20 mouse cellular contexts compared by ENCODE assay signal in the genomic region with DNA sequence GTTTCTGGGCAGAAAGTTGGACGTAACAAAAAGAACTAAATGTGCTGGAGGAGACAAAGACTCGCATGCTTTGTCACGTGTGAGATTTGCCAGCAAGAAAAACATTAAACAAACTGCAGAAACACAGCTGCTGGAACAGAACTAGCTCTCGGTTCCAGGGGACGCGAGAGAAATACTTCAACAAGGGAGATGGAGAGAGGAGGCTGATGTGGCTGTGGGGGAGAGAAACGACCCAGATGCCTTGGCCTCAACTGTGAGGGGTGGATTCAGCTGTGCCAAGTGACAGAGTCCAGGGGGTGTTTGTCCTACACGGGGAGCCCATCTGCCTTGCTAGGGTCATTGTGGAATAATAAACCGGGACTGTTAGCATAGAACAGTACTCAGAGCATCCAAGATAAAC.
DNase-seq lines count a peak whose midpoint lies in the region; ATAC-seq and TF ChIP-seq lines count a peak whose summit lies in the region.
"Had no signal": no experiment of that assay in that cellular context is flagged by ENCODE, and none has a peak within 500 bp of the region (broad histone marks: within the 10 kb centered on the region; RNA-seq: fewer than 3 reads in every experiment).

No protein-coding gene starts in this region.

- H3K9me3 ChIP-seq in kidney, embryonic 14.5 days (ENCODE audit: control insufficient read depth, low read length) = no peaks in the 10 kb centered on the region
- no peaks in the 10 kb centered on the region for H3K9me3 ChIP-seq in stomach, embryonic 16.5 days (replicated peaks; ENCODE audit: control insufficient read depth, low read length)
- H3K9me3 ChIP-seq: embryonic facial prominence, embryonic 13.5 days; G1E; neural tube, embryonic 15.5 days had no signal

- no peak for DNase-seq in gastrocnemius, adult 2 months
- DNase-seq in gastrocnemius, postnatal 10 days = no peak
- DNase-seq in kidney, postnatal 10 days = peak; percentile 13
- DNase-seq in thymus, adult 2 months = no peak
- DNase-seq in thymus, postnatal 4 days = no peak
- no peak for DNase-seq in layer of hippocampus, adult 11-12 months (ENCODE audit: low spot score)
- DNase-seq: adrenal gland, postnatal 10 days; kidney, postnatal 14 days; left cerebral cortex, postnatal 4 days; liver; right cerebral cortex, postnatal 25 days had no signal

- H3K27me3 ChIP-seq in kidney, embryonic 14.5 days (ENCODE audit: control insufficient read depth, insufficient read depth, low read length) = no peaks in the 10 kb centered on the region
- no peaks in the 10 kb centered on the region for H3K27me3 ChIP-seq in thymus, adult 2 months (ENCODE audit: control insufficient read depth, insufficient read depth, low read length)
- no peaks in the 10 kb centered on the region for H3K27me3 ChIP-seq in stomach, embryonic 16.5 days (ENCODE audit: control insufficient read depth, insufficient read depth, low read length)
- H3K27me3 ChIP-seq: embryonic facial prominence, embryonic 13.5 days; neural tube, embryonic 15.5 days had no signal

- 0 out of 2 replicates have a peak overlapping the region, but pooled peaks have one; percentile 20 for H3K27ac ChIP-seq in gastrocnemius, adult 2 months
- H3K27ac ChIP-seq in kidney, embryonic 14.5 days (ENCODE audit: low read depth, low read length) = no peak overlapping the region
- H3K27ac ChIP-seq in thymus, adult 2 months (ENCODE audit: control insufficient read depth, insufficient read depth, low read length) = peak overlapping the region; percentile 7; the same call in 1 of the 2 replicates
- peak overlapping the region; percentile 0; the same call in 1 of the 2 replicates for H3K27ac ChIP-seq in stomach, embryonic 16.5 days (ENCODE audit: low read length)
- H3K27ac ChIP-seq: embryonic facial prominence, embryonic 13.5 days; left cerebral cortex, adult 2 months; neural tube, embryonic 15.5 days had no signal

- intact Hi-C loops in gastrocnemius, adult 2 months (cut with DNase I) = loop anchor here (10.0 kb wide), 1 partner anchor 122 kb away; no protein-coding TSS in a partner anchor

- no peak overlapping the region for H3K4me3 ChIP-seq in gastrocnemius, adult 2 months
- no peak overlapping the region for H3K4me3 ChIP-seq in kidney, embryonic 14.5 days (ENCODE audit: low read length)
- H3K4me3 ChIP-seq in thymus, adult 2 months (ENCODE audit: control insufficient read depth, insufficient read depth, low read length) = no peak overlapping the region
- H3K4me3 ChIP-seq in stomach, embryonic 16.5 days (replicated peaks; ENCODE audit: low read length) = no peak overlapping the region
- H3K4me3 ChIP-seq: embryonic facial prominence, embryonic 13.5 days; left cerebral cortex, adult 2 months; neural tube, embryonic 15.5 days had no signal

- TF ChIP-seq CTCF in gastrocnemius, adult 2 months (IDR thresholded peaks at IDR 0.05) = no peak
- no peak for TF ChIP-seq CTCF in thymus, adult 2 months (IDR thresholded peaks at IDR 0.05; ENCODE audit: borderline replicate concordance, control insufficient read depth, extremely low read depth, insufficient read depth, low read length, poor library complexity)

- no peak overlapping the region for H3K4me2 ChIP-seq in kidney, embryonic 14.5 days (replicated peaks; ENCODE audit: low read depth, low read length)
- H3K4me2 ChIP-seq in stomach, embryonic 16.5 days (ENCODE audit: low read depth, low read length) = no peak overlapping the region
- H3K4me2 ChIP-seq: embryonic facial prominence, embryonic 13.5 days; neural tube, embryonic 15.5 days had no signal

- no peaks in the 10 kb centered on the region for H3K4me1 ChIP-seq in kidney, embryonic 14.5 days (ENCODE audit: control insufficient read depth, insufficient read depth, low read length)
- peaks cover 5% of the 10 kb centered on the region for H3K4me1 ChIP-seq in thymus, adult 2 months (replicated peaks; ENCODE audit: control insufficient read depth, insufficient read depth, low read length)
- peaks cover 12% of the 10 kb centered on the region for H3K4me1 ChIP-seq in stomach, embryonic 16.5 days (ENCODE audit: control insufficient read depth, insufficient read depth, low read length)
- H3K4me1 ChIP-seq: embryonic facial prominence, embryonic 13.5 days had no signal

- no peak for TF ChIP-seq POLR2A in thymus, adult 2 months (IDR thresholded peaks at IDR 0.05; ENCODE audit: control insufficient read depth, extremely low read depth, insufficient read depth, low read length, poor library complexity)

- 32% methylated on average over 9 of the region's 9 CpGs for WGBS in kidney, embryonic 14.5 days
- 72% methylated on average over 9 of the region's 9 CpGs for WGBS in thymus, adult 2 months
- WGBS in stomach, embryonic 16.5 days = 38% methylated on average over 9 of the region's 9 CpGs

- no peak for ATAC-seq in kidney, embryonic 14.5 days (ENCODE audit: low FRiP score, low TSS enrichment)
- no peak for ATAC-seq in stomach, embryonic 16.5 days (ENCODE audit: insufficient read depth, low FRiP score)
- ATAC-seq: activated CD4-positive, CD25-positive, alpha-beta regulatory T cell, adult 4 months; CD4-positive, CD25-positive, alpha-beta regulatory T cell, adult 4 months; midbrain, embryonic 16.5 days had no signal

- H3K9ac ChIP-seq in kidney, embryonic 14.5 days (ENCODE audit: low read depth, low read length) = no peak overlapping the region
- no peak overlapping the region for H3K9ac ChIP-seq in stomach, embryonic 16.5 days (ENCODE audit: low read length)
- H3K9ac ChIP-seq: embryonic facial prominence, embryonic 13.5 days; neural tube, embryonic 15.5 days had no signal

- H3K36me3 ChIP-seq in kidney, embryonic 14.5 days (ENCODE audit: control insufficient read depth, insufficient read depth, low read length) = no peaks in the 10 kb centered on the region
- no peaks in the 10 kb centered on the region for H3K36me3 ChIP-seq in thymus, adult 2 months (ENCODE audit: control insufficient read depth, insufficient read depth, low read length)
- H3K36me3 ChIP-seq in stomach, embryonic 16.5 days (ENCODE audit: control insufficient read depth, insufficient read depth, low read length) = no peaks in the 10 kb centered on the region
- H3K36me3 ChIP-seq: embryonic facial prominence, embryonic 13.5 days; G1E; neural tube, embryonic 15.5 days had no signal
